Mouse (Mus musculus) layer of hippocampus, adult 18-20 months (tissue): ENCODE data around the gene Cdk5r1. TPM values are rescaled to one million over a fixed set of nuclear protein-coding genes. Genes with fewer than 3 reads are reported as not detected.

Experiments
- total RNA-seq, 2 experiments: library from RNA; stranded (reverse); gene quantifications; 2 replicates each; pipeline ENCODE4 v1.2.3; 2021

Gene Cdk5r1
- total RNA-seq, 2 experiments from 2014 or later, result 228 to 244 TPM

Other genes starting within 250 kb of the Cdk5r1 start
- 10 to 100 TPM; 29.7 to 29.8 TPM for gene Rhbdl3, start 176.1 kb upstream of the Cdk5r1 start, total RNA-seq
- gene 5730455P16Rik, start 99.0 kb upstream of the Cdk5r1 start, total RNA-seq, result 10 to 100 TPM; 50.8 to 54.1 TPM
- gene Zfp207, start 93.7 kb upstream of the Cdk5r1 start, total RNA-seq, result 100 to 1,000 TPM; 133 to 146 TPM
- 100 to 1,000 TPM in 1 of 2 experiments, 10 to 100 TPM in 1; 98.8 to 106 TPM for gene Psmd11, start 48.4 kb upstream of the Cdk5r1 start, total RNA-seq